Mouse (Mus musculus) midbrain, embryonic 10.5 days (tissue): ENCODE data around the gene Wnt1. TPM values are rescaled to one million over a fixed set of nuclear protein-coding genes. Genes with fewer than 3 reads are reported as not detected.

ENCODE experiments used
- DNase-seq: peaks from one replicate; pipeline ENCODE4 v3.0.0-alpha.2; 2017; ENCODE audit warnings: low spot score
- H3K27ac ChIP-seq: fragments of 300-500 bp; sonication (generic); replicated peaks from 2 replicates; pipeline ENCODE4 v1.5.1; 2016; ENCODE audit warnings: mild to moderate bottlenecking
- H3K27me3 ChIP-seq: fragments of 300-500 bp; sonication (generic); 2 replicates; pipeline ENCODE4 v1.6.1; 2016; ENCODE audit warnings: low read depth, mild to moderate bottlenecking; ENCODE audit not compliant: poor library complexity, severe bottlenecking
- H3K36me3 ChIP-seq: fragments of 300-500 bp; sonication (generic); 2 replicates; pipeline ENCODE4 v1.6.1; 2016; ENCODE audit warnings: mild to moderate bottlenecking, moderate library complexity
- H3K4me1 ChIP-seq: fragments of 300-500 bp; sonication (generic); 2 replicates; pipeline ENCODE4 v1.6.1; 2016
- H3K4me3 ChIP-seq: fragments of 300-500 bp; sonication (generic); 2 replicates; pipeline ENCODE4 v1.5.1; 2016; ENCODE audit warnings: mild to moderate bottlenecking, moderate library complexity
- H3K9me3 ChIP-seq: fragments of 300-500 bp; sonication (generic); replicated peaks from 2 replicates; pipeline ENCODE4 v1.6.1; 2016; ENCODE audit warnings: mild to moderate bottlenecking
- WGBS: fragments of 180-500 bp; shearing (Covaris S2); methylation state at CpG from one replicate; pipeline ENCODE4 v1.1.7; 2016; 5-methylcytosine and 5-hydroxymethylcytosine counted together
- polyA plus RNA-seq: library from polyadenylated mRNA; unstranded; fragments of >200 nt; fragmentation: Nextera tagmentation; extraction: Ambion mirVana; gene quantifications from 2 replicates; pipeline ENCODE4 v1.2.1, GENCODE M21; 2016

The Wnt1 gene
- polyA plus RNA-seq, 1 experiment from 2014 or later = 24.0 TPM

DNA sequence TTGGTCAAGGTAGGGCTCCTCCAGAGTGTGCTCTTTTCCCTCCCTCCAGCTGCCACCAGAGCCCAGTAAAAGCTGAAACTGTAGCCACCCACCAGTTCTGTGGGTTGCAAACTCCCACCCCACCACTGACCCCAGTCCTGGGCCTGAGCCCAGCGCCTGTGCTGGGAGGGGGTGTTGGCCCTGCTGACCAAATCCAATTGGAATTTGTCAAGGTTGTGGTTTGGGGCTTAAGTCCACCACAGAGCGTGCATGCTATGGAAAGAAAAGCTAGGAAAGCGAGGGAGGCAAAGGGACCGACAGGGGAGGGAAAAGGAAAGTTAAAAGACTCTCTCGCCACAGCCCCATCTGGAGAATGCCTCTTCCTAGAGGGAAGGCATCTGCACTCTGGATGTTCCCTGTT lies 21.4 kb upstream of the Wnt1 start:
- 0 out of 2 replicates have a peak overlapping the region, but pooled peaks have one; percentile 38 for H3K27ac ChIP-seq
- no peaks in the 10 kb centered on the region for H3K36me3 ChIP-seq
- peaks cover 89% of the 10 kb centered on the region for H3K27me3 ChIP-seq
- WGBS = 18% methylated on average over 5 of the region's 5 CpGs
- DNase-seq = no peak
- peaks cover 31% of the 10 kb centered on the region for H3K4me1 ChIP-seq
- no peak overlapping the region for H3K4me3 ChIP-seq
- no peaks in the 10 kb centered on the region for H3K9me3 ChIP-seq

DNA sequence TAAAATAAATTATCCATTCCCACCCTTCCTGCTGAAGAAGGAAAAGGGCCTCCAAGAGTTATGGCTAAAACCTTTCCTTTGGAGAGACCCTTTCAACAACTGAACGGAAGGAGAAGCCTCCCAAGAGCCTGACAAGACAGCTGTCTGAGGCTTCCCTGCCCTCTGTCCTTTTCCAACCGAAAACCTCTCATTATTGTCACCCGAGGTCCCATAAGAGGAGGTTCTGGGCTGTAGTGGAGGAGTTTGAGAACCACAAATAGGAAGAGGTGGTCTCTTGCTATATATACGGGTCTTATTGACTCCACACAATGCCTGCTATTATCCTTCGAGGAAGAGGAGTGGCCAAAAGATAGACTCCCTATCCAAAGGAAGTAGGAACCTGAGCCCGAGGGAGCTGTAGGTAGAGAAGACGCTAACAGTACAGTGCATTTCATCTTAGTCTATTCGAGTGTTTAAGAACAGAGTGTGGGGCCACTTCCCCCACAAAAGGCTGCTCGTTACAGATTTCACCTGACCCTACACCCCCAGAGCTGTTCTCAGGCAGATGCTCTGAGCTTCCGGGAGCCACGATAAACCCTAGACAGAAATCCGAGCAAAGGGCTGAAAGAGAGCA lies 17.7 kb upstream of the Wnt1 start:
- 6% methylated on average over 12 of the region's 12 CpGs for WGBS
- Histone ChIP-seq H3K9me3 (no peaks in the 10 kb centered on the region), H3K4me1 (peaks cover 43% of the 10 kb centered on the region), H3K4me3 (peak overlapping the region; percentile 44), H3K27ac (no peak overlapping the region), H3K36me3 (no peaks in the 10 kb centered on the region), H3K27me3 (peaks cover 95% of the 10 kb centered on the region)
- DNase-seq = peak; percentile 13

DNA sequence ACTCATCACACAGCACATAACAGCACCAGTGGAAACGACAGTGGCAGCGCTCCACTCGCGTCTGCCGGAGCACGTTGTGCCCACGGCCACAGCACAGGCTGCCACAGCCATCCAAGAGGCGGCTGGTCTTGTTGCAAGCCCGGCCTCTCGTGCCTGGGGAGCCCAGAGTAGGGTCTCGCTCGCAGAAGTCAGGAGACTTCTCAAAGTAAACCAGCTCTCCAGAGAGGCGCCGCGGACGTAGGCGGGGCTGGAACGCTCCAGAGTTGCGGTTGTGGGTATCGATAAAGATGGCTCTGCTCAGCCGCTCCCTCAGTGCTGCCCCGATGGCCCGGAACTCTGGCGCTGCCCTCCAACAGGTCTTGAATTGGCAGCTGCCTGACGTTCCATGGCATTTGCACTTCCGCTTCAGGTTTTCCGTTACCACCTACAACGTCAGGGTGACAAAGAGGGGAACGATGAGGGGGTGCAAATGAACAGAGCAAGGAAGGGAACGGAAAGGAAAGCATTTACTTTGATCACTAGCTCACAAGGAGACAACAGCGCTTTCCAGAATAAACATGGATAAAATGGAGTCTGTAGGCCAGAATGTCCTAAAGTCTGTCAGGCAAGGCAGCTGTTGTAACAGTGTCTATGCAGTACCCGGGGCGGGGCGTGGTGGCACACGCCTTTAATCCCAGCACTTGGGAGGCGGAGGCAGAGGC lies 17.0 kb upstream of the Wnt1 start:
- Histone ChIP-seq H3K4me3 (peak overlapping the region; percentile 44), H3K36me3 (no peaks in the 10 kb centered on the region), H3K4me1 (peaks cover 50% of the 10 kb centered on the region), H3K9me3 (no peaks in the 10 kb centered on the region), H3K27me3 (peaks cover 100% of the 10 kb centered on the region), H3K27ac (no peak overlapping the region)
- WGBS = 3% methylated on average over 36 of the region's 36 CpGs
- peak; percentile 49 for DNase-seq

DNA sequence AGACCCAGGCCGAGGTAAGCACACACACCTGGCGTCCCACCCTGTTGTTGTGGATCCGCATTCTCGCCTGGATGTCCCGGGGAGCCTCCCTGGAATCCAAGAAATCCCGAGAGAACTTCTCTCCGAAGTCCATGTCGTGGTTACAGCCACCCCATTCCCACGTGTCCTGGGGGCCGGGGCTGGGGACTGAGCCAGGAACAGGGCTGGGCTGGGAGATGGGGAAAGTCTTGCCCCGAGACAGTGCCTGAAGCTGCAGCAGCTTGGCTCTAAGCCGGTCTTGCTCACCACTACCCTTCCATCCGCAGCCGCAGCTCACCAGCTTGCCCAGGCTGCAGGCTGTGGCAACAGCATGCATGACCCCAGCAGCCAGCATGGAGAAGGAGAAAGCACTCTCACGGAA lies 15.6 kb upstream of the Wnt1 start:
- Histone ChIP-seq H3K27ac (no peak overlapping the region), H3K27me3 (peaks cover 100% of the 10 kb centered on the region), H3K4me3 (no peak overlapping the region), H3K9me3 (no peaks in the 10 kb centered on the region), H3K4me1 (peaks cover 52% of the 10 kb centered on the region), H3K36me3 (no peaks in the 10 kb centered on the region)
- DNase-seq = peak; percentile 31
- 11% methylated on average over 15 of the region's 15 CpGs for WGBS

DNA sequence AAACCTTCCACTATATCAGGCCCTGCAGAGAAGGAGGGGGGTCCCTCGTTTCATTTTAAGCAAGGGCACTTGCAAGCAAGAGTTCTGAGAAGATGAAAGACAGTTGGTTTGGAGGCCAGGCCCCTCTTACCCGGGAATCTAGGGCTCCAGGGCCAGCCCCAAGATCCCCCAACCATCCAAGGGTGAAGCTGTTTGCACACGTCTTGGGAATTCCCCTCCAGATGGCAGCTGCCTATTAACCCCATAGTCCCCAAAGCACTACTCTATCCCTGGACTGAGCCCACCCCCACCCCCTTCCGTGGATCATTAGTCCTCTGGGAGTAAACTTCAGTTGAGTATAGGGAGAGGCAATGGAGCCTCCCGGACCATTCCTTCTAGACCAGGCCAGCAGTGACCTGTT lies 14.1 kb upstream of the Wnt1 start:
- peaks cover 58% of the 10 kb centered on the region for H3K4me1 ChIP-seq
- H3K27me3 ChIP-seq = peaks cover 100% of the 10 kb centered on the region
- DNase-seq = peak; percentile 15
- no peak overlapping the region for H3K27ac ChIP-seq
- H3K9me3 ChIP-seq = no peaks in the 10 kb centered on the region
- peak overlapping the region; percentile 44; the same call in 1 of the 2 replicates for H3K4me3 ChIP-seq
- 3% methylated on average over 5 of the region's 5 CpGs for WGBS
- no peaks in the 10 kb centered on the region for H3K36me3 ChIP-seq

DNA sequence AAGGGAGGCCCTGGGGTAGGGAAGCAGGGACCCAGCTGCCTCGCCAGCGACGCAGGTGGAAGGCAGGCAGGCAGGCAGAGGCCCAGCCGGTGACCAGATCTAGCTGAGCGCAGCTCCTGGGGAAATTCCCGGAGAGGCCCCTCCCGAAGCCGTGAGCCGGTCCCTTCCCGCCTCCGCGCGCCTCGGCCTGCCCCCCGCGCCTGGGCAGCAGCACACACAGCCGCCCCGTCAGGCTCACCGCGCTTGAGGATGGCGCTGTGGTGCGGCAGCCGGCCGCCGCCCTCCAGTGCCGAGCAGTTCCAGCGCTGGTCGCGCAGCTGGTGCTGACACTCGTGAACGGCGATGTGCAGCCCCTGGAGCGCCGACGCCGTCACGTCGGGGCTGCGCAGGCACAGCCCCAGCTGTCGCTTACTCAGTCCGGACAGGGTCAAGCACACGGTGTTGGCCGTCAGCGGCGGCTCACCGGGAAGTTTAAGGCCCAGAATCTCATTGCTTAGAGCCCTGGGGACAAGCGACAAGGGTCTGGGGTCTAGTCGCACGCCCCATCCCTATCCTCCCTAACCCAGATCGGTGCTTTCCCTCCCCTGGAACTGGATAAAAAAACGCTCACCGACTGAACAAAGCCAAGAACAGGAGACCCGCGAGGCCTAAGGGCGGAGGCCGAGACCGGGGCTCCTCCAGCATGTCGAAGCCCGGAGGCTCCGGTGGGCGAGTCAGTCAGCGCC lies 13.2 kb upstream of the Wnt1 start:
- DNase-seq = peak; percentile 70
- Histone ChIP-seq H3K4me3 (peak overlapping the region; percentile 44), H3K4me1 (peaks cover 64% of the 10 kb centered on the region), H3K9me3 (no peaks in the 10 kb centered on the region), H3K27me3 (peaks cover 100% of the 10 kb centered on the region), H3K36me3 (no peaks in the 10 kb centered on the region), H3K27ac (peak overlapping the region; percentile 65)
- WGBS = under 1% methylated on average over 62 of the region's 62 CpGs

DNA sequence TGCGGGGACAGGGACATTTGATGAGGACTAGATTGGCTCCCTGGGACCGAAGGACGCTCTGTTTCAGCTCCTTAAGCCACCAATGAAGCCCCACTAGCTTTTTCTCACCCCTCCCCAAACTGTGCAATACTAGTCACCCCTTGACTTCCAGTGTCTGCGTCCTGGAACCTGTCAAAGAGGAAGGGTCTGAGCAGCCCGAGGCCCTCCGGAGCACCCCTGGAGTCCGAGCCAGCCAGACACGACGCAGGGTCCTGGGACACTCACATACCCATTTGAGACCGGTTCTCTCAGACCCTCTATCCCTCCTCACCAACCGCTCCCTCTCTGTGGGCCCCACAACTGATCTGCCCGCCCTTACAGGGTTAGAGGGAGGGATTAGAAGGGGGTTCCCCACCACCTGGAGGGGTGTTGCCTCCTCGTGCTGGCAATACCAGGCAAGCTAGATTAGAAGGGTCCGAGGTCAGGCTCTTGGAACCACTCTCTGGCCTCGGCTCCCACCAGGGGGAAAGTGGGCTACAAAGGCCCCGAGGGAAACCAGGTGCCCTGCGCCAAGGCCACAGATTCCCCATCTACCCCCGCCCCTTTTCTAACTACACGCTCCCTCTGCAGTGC lies 12.5 kb upstream of the Wnt1 start:
- 1% methylated on average over 19 of the region's 19 CpGs for WGBS
- H3K27me3 ChIP-seq = peaks cover 100% of the 10 kb centered on the region
- DNase-seq = peak; percentile 55
- H3K4me1 ChIP-seq = peaks cover 61% of the 10 kb centered on the region
- no peaks in the 10 kb centered on the region for H3K36me3 ChIP-seq
- no peak overlapping the region for H3K27ac ChIP-seq
- peak overlapping the region; percentile 44 for H3K4me3 ChIP-seq
- H3K9me3 ChIP-seq = no peaks in the 10 kb centered on the region

DNA sequence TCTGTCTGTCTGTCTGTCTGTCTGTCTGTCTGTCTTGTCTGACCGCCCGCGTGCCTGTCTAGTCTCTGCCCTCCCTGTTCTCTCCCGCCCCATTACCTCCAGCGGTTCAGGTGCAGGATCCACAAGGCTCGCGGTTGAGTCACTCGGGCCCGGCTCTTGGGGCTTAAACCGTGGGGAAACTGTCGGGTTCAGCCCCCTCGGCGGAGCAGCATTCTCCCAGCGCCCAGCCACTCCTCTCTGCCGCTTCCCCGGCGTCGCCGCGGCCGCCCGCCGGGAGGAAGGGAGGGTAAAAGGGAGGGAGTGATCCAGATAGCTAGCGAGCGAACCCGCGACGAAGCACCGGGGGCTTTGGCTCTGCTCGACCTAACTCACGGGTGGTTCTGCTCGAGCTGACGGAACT lies 11.9 kb upstream of the Wnt1 start, which contains the start of gene Wnt10b:
Gene Wnt10b (minus strand): TSS at position 389 of the 400 bp plus-strand sequence.
- no peaks in the 10 kb centered on the region for H3K9me3 ChIP-seq
- H3K4me3 ChIP-seq = peak within 1 kb of the TSS; percentile 44
- WGBS = under 1% methylated on average over 29 of the region's 33 CpGs
- peaks cover 54% of the 10 kb centered on the region for H3K4me1 ChIP-seq
- H3K36me3 ChIP-seq = no peaks in the 10 kb centered on the region
- H3K27me3 ChIP-seq = peaks cover 100% of the 10 kb centered on the region
- DNase-seq = peak; percentile 52
- H3K27ac ChIP-seq = no peak within 1 kb of the TSS

DNA sequence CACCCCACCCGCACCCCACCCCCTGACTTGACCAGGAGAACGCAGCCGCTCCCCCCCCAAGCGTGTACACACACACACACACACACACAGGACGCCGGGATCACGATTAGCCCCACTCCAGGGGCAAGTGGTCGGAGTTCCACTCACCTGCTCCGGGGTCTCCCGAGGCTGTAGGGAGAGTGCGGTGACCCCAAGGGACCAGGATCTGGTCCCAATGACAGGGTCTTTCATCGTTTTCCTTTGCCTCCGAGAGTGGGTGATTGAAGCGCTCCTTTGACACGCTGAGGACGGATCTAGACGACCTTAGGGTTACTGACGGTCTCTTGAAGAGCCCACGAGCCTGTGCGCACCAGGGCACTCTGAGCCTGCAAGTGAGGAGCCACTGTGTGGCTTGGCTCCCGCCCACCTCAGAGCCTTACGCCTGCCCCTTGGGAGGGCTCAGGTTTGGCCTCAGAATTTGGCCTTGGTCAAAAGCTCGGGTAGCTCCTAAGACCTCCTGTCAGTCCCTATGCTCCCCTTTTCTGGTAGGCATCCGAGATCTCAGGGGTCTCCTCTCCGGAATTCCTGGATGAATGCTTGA lies 11.4 kb upstream of the Wnt1 start:
- Histone ChIP-seq H3K36me3 (no peaks in the 10 kb centered on the region), H3K4me3 (peak overlapping the region; percentile 44), H3K9me3 (no peaks in the 10 kb centered on the region), H3K4me1 (peaks cover 51% of the 10 kb centered on the region), H3K27ac (no peak overlapping the region), H3K27me3 (peaks cover 100% of the 10 kb centered on the region)
- WGBS = 1% methylated on average over 25 of the region's 25 CpGs
- peak; percentile 38 for DNase-seq

DNA sequence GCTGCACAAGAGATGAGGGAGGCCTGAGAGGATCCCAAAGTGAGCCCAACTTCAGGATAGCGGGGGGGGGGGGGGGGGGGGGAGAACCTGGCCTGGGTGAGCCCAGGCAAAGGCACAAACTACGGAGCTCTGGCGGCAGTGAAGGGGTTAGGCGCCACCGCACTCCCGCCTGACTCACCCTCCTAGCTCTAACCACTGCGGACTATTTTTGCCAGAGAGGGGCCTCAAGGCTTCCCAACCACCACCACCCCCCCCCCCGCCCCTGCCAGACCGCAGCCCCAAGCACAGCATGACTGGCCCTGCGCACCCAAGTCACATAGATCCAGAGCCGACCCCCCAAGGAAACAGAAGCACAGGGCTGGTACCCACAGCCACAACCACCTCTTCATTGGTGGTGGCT lies 10.9 kb upstream of the Wnt1 start:
- peaks cover 96% of the 10 kb centered on the region for H3K27me3 ChIP-seq
- no peaks in the 10 kb centered on the region for H3K9me3 ChIP-seq
- peak; percentile 21 for DNase-seq
- peaks cover 51% of the 10 kb centered on the region for H3K4me1 ChIP-seq
- H3K27ac ChIP-seq = no peak overlapping the region
- 3% methylated on average over 10 of the region's 11 CpGs for WGBS
- no peaks in the 10 kb centered on the region for H3K36me3 ChIP-seq
- H3K4me3 ChIP-seq = 0 out of 2 replicates have a peak overlapping the region, but pooled peaks have one; percentile 7

DNA sequence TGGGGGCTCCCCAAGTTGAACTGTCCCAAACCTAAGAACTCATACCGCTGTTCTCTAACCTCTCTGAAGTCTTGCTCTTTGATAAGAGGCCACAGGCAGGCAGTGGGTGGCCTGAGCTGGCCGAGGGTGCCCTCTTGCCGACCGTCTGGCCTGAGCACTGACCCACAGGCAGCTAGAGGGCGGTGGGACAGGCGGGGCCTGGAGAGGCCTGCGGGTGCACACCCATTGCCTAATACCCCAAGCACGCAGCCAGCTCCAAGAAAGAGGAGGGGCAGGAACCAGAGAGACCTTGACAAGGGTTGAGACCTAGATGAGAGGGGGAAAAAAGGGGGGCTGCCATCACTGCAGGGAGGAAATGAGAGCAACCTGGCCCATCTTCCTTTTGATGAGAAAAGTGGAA lies 9.6 kb upstream of the Wnt1 start:
- WGBS = 3% methylated on average over 8 of the region's 8 CpGs
- H3K4me3 ChIP-seq = no peak overlapping the region

DNA sequence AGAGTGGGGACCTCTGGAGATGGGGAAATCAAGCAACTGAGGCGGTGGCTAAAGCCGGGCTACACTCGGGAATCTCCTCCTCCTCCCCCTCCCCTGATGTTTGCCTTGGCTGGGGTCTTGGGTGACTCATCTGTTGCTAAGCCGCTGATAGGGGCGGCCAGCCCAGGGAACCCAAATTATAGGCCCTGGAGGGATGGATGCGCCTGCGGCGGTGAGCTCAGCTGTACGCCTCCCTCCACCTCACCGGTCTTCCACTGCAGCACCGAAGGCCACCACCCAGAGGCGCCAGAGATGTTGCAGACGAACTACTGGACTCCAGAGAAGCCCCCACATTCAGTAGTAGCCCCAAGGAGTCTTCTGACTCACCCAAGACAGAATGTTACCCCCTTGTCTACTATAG lies 9.1 kb upstream of the Wnt1 start:
- Histone ChIP-seq H3K36me3 (no peaks in the 10 kb centered on the region), H3K27me3 (peaks cover 96% of the 10 kb centered on the region), H3K4me1 (peaks cover 45% of the 10 kb centered on the region), H3K27ac (no peak overlapping the region), H3K4me3 (no peak overlapping the region), H3K9me3 (no peaks in the 10 kb centered on the region)
- DNase-seq = peak; percentile 36
- 3% methylated on average over 13 of the region's 13 CpGs for WGBS

More for the DNA sequence above, 9.6 kb upstream of the Wnt1 start:
- Histone ChIP-seq H3K36me3 (no peaks in the 10 kb centered on the region), H3K27me3 (peaks cover 96% of the 10 kb centered on the region), H3K9me3 (no peaks in the 10 kb centered on the region), H3K27ac (no peak overlapping the region), H3K4me1 (peaks cover 48% of the 10 kb centered on the region)
- no peak for DNase-seq
